ENCODE assay signal across 15 mouse cellular contexts in the genomic region with DNA sequence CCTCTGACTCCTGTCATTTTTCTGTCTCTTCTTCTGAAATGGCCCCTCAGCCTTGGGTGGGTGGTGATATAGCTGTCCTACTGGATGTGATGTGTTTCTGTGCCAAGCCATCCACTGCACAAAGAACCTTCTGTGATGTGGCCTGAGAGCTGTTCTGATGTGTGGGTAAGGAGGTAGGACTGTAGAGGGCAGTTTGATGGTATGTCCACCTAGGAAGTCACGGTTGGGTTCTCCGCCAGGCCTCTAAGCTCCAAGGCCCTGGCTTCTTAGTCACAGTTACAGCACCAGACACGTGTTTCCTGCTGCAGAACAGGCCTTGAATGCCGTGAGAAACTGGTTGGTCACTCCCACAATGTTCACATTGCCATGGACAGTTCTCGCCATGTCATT.
DNase-seq lines count a peak whose midpoint lies in the region; ATAC-seq lines count a peak whose summit lies in the region.
"Had no signal": no experiment of that assay in that cellular context is flagged by ENCODE, and none has a peak within 500 bp of the region (broad histone marks: within the 10 kb centered on the region; RNA-seq: fewer than 3 reads in every experiment).

No protein-coding gene starts in this region.

- peaks cover 40% of the 10 kb centered on the region for H3K4me1 ChIP-seq in heart, embryonic 13.5 days
- H3K4me1 ChIP-seq in kidney, embryonic 15.5 days = peaks cover 23% of the 10 kb centered on the region
- H3K4me1 ChIP-seq in midbrain, embryonic 10.5 days = peaks cover 7% of the 10 kb centered on the region; the same call in 1 of the 2 replicates
- H3K4me1 ChIP-seq in midbrain, embryonic 13.5 days (replicated peaks) = peaks cover 10% of the 10 kb centered on the region; the same call in 1 of the 2 replicates
- peaks cover 22% of the 10 kb centered on the region for H3K4me1 ChIP-seq in neural tube, embryonic 15.5 days

- intact Hi-C loops in heart, postnatal 14 days (cut with DNase I) = no loop called here

- H3K9ac ChIP-seq in heart, embryonic 13.5 days = no peak overlapping the region
- no peak overlapping the region for H3K9ac ChIP-seq in kidney, embryonic 15.5 days
- no peak overlapping the region for H3K9ac ChIP-seq in midbrain, embryonic 13.5 days (replicated peaks)
- H3K9ac ChIP-seq in neural tube, embryonic 15.5 days (replicated peaks) = no peak overlapping the region
- H3K9ac ChIP-seq: embryonic facial prominence, embryonic 13.5 days; limb, embryonic 15.5 days; liver, postnatal 0 days had no signal

- H3K4me3 ChIP-seq in heart, embryonic 13.5 days = no peak overlapping the region
- no peak overlapping the region for H3K4me3 ChIP-seq in kidney, embryonic 15.5 days (replicated peaks)
- H3K4me3 ChIP-seq in midbrain, embryonic 10.5 days = no peak overlapping the region
- H3K4me3 ChIP-seq in midbrain, embryonic 13.5 days (replicated peaks) = no peak overlapping the region
- no peak overlapping the region for H3K4me3 ChIP-seq in neural tube, embryonic 15.5 days (replicated peaks)
- H3K4me3 ChIP-seq: embryonic facial prominence, embryonic 13.5 days; limb, embryonic 15.5 days; myocyte had no signal

- 61% methylated on average over 5 of the region's 5 CpGs for WGBS in heart, embryonic 13.5 days
- 60% methylated on average over 5 of the region's 5 CpGs for WGBS in kidney, embryonic 15.5 days
- WGBS in midbrain, embryonic 10.5 days = 87% methylated on average over 5 of the region's 5 CpGs
- WGBS in midbrain, embryonic 13.5 days = 79% methylated on average over 5 of the region's 5 CpGs
- 81% methylated on average over 5 of the region's 5 CpGs for WGBS in neural tube, embryonic 15.5 days

- H3K9me3 ChIP-seq in heart, embryonic 13.5 days = no peaks in the 10 kb centered on the region
- H3K9me3 ChIP-seq in kidney, embryonic 15.5 days (replicated peaks) = no peaks in the 10 kb centered on the region
- H3K9me3 ChIP-seq in midbrain, embryonic 10.5 days (replicated peaks) = 0 out of 2 replicates have a peak, but pooled peaks cover under 1% of the 10 kb centered on the region
- H3K9me3 ChIP-seq in midbrain, embryonic 13.5 days = no peaks in the 10 kb centered on the region
- no peaks in the 10 kb centered on the region for H3K9me3 ChIP-seq in neural tube, embryonic 15.5 days (replicated peaks)
- H3K9me3 ChIP-seq: embryonic facial prominence, embryonic 13.5 days; G1E; limb, embryonic 15.5 days had no signal

- no peak for ATAC-seq in heart, embryonic 13.5 days (ENCODE audit: extremely low read depth, insufficient number of reproducible peaks, low FRiP score, low TSS enrichment)
- ATAC-seq in kidney, embryonic 15.5 days (replicated peaks; ENCODE audit: low FRiP score) = 0 out of 2 replicates have a peak, but pooled peaks have one; percentile 25
- ATAC-seq in midbrain, embryonic 13.5 days = no peak
- no peak for ATAC-seq in neural tube, embryonic 15.5 days (ENCODE audit: low FRiP score)
- ATAC-seq: liver, postnatal 0 days had no signal

- no peaks in the 10 kb centered on the region for H3K27me3 ChIP-seq in heart, embryonic 13.5 days (replicated peaks)
- H3K27me3 ChIP-seq in kidney, embryonic 15.5 days = no peaks in the 10 kb centered on the region
- no peaks in the 10 kb centered on the region for H3K27me3 ChIP-seq in midbrain, embryonic 10.5 days (ENCODE audit: low read depth, poor library complexity, severe bottlenecking)
- H3K27me3 ChIP-seq in midbrain, embryonic 13.5 days = no peaks in the 10 kb centered on the region
- no peaks in the 10 kb centered on the region for H3K27me3 ChIP-seq in neural tube, embryonic 15.5 days (replicated peaks)
- H3K27me3 ChIP-seq: embryonic facial prominence, embryonic 13.5 days; limb, embryonic 15.5 days had no signal

- H3K36me3 ChIP-seq in heart, embryonic 13.5 days = no peaks in the 10 kb centered on the region
- no peaks in the 10 kb centered on the region for H3K36me3 ChIP-seq in kidney, embryonic 15.5 days
- peaks cover 3% of the 10 kb centered on the region; the same call in 1 of the 2 replicates for H3K36me3 ChIP-seq in midbrain, embryonic 10.5 days
- H3K36me3 ChIP-seq in midbrain, embryonic 13.5 days = 0 out of 2 replicates have a peak, but pooled peaks cover 3% of the 10 kb centered on the region
- no peaks in the 10 kb centered on the region; the same call in 1 of the 2 replicates for H3K36me3 ChIP-seq in neural tube, embryonic 15.5 days
- H3K36me3 ChIP-seq: embryonic facial prominence, embryonic 13.5 days; limb, embryonic 15.5 days had no signal

- DNase-seq in heart, postnatal 14 days = no peak
- no peak for DNase-seq in kidney, postnatal 25 days
- peak; percentile 9 for DNase-seq in midbrain, embryonic 10.5 days (ENCODE audit: low spot score)
- DNase-seq: adrenal gland, adult 8-10 months; cerebellum, adult 18-20 months; liver, postnatal 0 days; right cerebral cortex, postnatal 14 days had no signal

- H3K27ac ChIP-seq in heart, embryonic 13.5 days (replicated peaks) = peak overlapping the region; percentile 89
- H3K27ac ChIP-seq in kidney, embryonic 15.5 days = peak overlapping the region; percentile 66
- no peak overlapping the region for H3K27ac ChIP-seq in midbrain, embryonic 10.5 days (replicated peaks)
- no peak overlapping the region for H3K27ac ChIP-seq in midbrain, embryonic 13.5 days
- H3K27ac ChIP-seq in neural tube, embryonic 15.5 days (replicated peaks) = 0 out of 2 replicates have a peak overlapping the region, but pooled peaks have one; percentile 28
- H3K27ac ChIP-seq: embryonic facial prominence, embryonic 13.5 days; limb, embryonic 15.5 days had no signal

- no peak overlapping the region for H3K4me2 ChIP-seq in heart, embryonic 13.5 days
- H3K4me2 ChIP-seq in kidney, embryonic 15.5 days = no peak overlapping the region
- H3K4me2 ChIP-seq in midbrain, embryonic 13.5 days (replicated peaks) = no peak overlapping the region
- H3K4me2 ChIP-seq in neural tube, embryonic 15.5 days = no peak overlapping the region
- H3K4me2 ChIP-seq: embryonic facial prominence, embryonic 13.5 days; limb, embryonic 15.5 days had no signal

Comparison
In these comparisons a context has a peak if more than half of its experiments do, and no peak if none do; other contexts are left out.
1. H3K27ac ChIP-seq: peak in heart, embryonic 13.5 days (single experiment), kidney, embryonic 15.5 days (single experiment) and neural tube, embryonic 15.5 days (single experiment); none in midbrain, embryonic 10.5 days (single experiment) and midbrain, embryonic 13.5 days (single experiment).